Comparison of ENCODE assay signal across 16 mouse cellular contexts in the genomic region with DNA sequence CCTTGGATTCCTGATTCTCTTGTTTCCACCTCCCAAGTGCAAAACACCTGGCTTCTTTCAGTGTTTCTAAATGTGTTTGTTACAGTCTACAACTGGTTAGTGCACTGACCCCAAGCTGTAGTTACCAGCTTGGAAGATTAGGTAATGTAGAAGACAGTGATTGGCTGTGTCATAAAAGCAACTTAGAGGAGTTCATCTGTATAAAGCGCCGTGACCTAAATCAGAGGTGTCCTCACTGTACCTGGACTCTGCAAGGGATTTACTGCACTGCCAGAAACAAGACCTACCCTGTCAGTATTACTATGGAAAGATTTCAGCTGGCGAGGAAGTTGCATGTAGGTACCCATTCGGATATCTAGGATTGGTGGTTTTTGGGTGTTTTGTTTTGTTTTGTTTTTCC.
"Had no signal": no experiment of that assay in that cellular context is flagged by ENCODE, and none has a peak within 500 bp of the region (broad histone marks: within the 10 kb centered on the region; RNA-seq: fewer than 3 reads in every experiment).

No protein-coding gene starts in this region.

- H3K27me3 ChIP-seq: neural tube, embryonic 12.5 days; neural tube, embryonic 13.5 days; neural tube, embryonic 15.5 days; stomach, embryonic 15.5 days had no signal

- H3K36me3 ChIP-seq: neural tube, embryonic 12.5 days; neural tube, embryonic 15.5 days; stomach, embryonic 15.5 days had no signal

- H3K4me1 ChIP-seq: neural tube, embryonic 12.5 days; neural tube, embryonic 15.5 days; stomach, embryonic 15.5 days had no signal

- H3K9me3 ChIP-seq: neural tube, embryonic 12.5 days; neural tube, embryonic 13.5 days; neural tube, embryonic 15.5 days; stomach, embryonic 15.5 days had no signal

- DNase-seq: right cerebral cortex, adult 18-20 months; right cerebral cortex, postnatal 14 days; right cerebral cortex, postnatal 25 days; right cerebral cortex, postnatal 4 days; spleen, adult 18-20 months; thymus, adult 18-20 months; thymus, adult 2 months; thymus, postnatal 14 days; thymus, postnatal 25 days; thymus, postnatal 36 days; thymus, postnatal 4 days had no signal

- H3K4me3 ChIP-seq: neural tube, embryonic 12.5 days; neural tube, embryonic 13.5 days; neural tube, embryonic 15.5 days; stomach, embryonic 15.5 days had no signal

- H3K27ac ChIP-seq: neural tube, embryonic 12.5 days; neural tube, embryonic 13.5 days; neural tube, embryonic 15.5 days; stomach, embryonic 15.5 days; stomach, postnatal 0 days had no signal

- H3K9ac ChIP-seq: neural tube, embryonic 12.5 days; neural tube, embryonic 13.5 days; neural tube, embryonic 15.5 days; stomach, embryonic 15.5 days had no signal

- H3K4me2 ChIP-seq: neural tube, embryonic 12.5 days; neural tube, embryonic 13.5 days; neural tube, embryonic 15.5 days; stomach, embryonic 15.5 days had no signal
